Mouse (Mus musculus): ENCODE data around the gene Olfr658.
A peak's percentile ranks its signal among the peaks of the same experiment; 100 is the strongest.

The Olfr658 gene

GRCm38 (mm10) chr7:104646841-104647482 lies at the start of gene Olfr658:
TSS of gene Olfr658 (minus strand) at chr7:104647305.
- peak in 1 of 2 experiments; percentile 13 for DNase-seq (ENCODE audit: low spot score in 2 of 2)

- DNase-seq (ENCODE audit: low spot score in 2 of 2) = no peak
Measured at GRCm38 (mm10) chr7:104686201-104686600, 39.1 kb upstream of the Olfr658 start, which contains the start of gene Olfr661. TSS of gene Olfr661 (plus strand) at chr7:104686501.

- DNase-seq (ENCODE audit: low spot score in 2 of 2) = no peak
Measured at GRCm38 (mm10) chr7:104666453-104666852, 19.3 kb upstream of the Olfr658 start, which contains the start of gene Olfr659. TSS of gene Olfr659 (plus strand) at chr7:104666753.

GRCm38 (mm10) chr7:104624494-104624893 lies 22.6 kb downstream of the Olfr658 start, which contains the start of gene Olfr657:
TSS of gene Olfr657 (plus strand) at chr7:104624794.
- DNase-seq (ENCODE audit: low spot score in 2 of 2) = no peak

- no peak for DNase-seq (ENCODE audit: low spot score in 2 of 2)
Measured at GRCm38 (mm10) chr7:104613655-104614054, 33.5 kb downstream of the Olfr658 start, which contains the start of gene Olfr656. TSS of gene Olfr656 (plus strand) at chr7:104613955.

GRCm38 (mm10) chr7:104604727-104605126 lies 42.4 kb downstream of the Olfr658 start:
- DNase-seq (ENCODE audit: low spot score in 2 of 2) = no peak

- DNase-seq (ENCODE audit: low spot score in 2 of 2) = peak in 1 of 2 experiments; percentile 5
Measured at GRCm38 (mm10) chr7:104603173-104603572, 43.9 kb downstream of the Olfr658 start.

GRCm38 (mm10) chr7:104601679-104602078 lies 45.4 kb downstream of the Olfr658 start, which contains the start of gene Olfr655:
TSS of gene Olfr655 (minus strand) at chr7:104601779.
- no peak for DNase-seq (ENCODE audit: low spot score in 2 of 2)
